In genomic region chr5:142940393-142940792, GRCm38 (mm10) we compare ENCODE assay signal across 17 mouse cellular contexts. TPM values are rescaled to one million over a fixed set of nuclear protein-coding genes. Genes with fewer than 3 reads are reported as not detected.
DNase-seq lines count a peak whose midpoint lies in the region; ATAC-seq and TF ChIP-seq lines count a peak whose summit lies in the region.
"Had no signal": no experiment of that assay in that cellular context is flagged by ENCODE, and none has a peak within 500 bp of the region (broad histone marks: within the 10 kb centered on the region; RNA-seq: fewer than 3 reads in every experiment).

No protein-coding gene starts in this region.

- H3K36me3 ChIP-seq in intestine, postnatal 0 days (ENCODE audit: control insufficient read depth, insufficient read depth), result no peaks in the 10 kb centered on the region
- no peaks in the 10 kb centered on the region for H3K36me3 ChIP-seq in intestine, embryonic 15.5 days
- no peaks in the 10 kb centered on the region for H3K36me3 ChIP-seq in midbrain, postnatal 0 days (ENCODE audit: insufficient read depth, low read length)
- H3K36me3 ChIP-seq in midbrain, embryonic 16.5 days (ENCODE audit: control insufficient read depth, insufficient read depth, low read length), result no peaks in the 10 kb centered on the region
- H3K36me3 ChIP-seq: kidney, embryonic 15.5 days; neural tube, embryonic 15.5 days had no signal

- H3K4me3 ChIP-seq in intestine, postnatal 0 days (ENCODE audit: low read depth, low read length), result no peak overlapping the region
- no peak overlapping the region for H3K4me3 ChIP-seq in intestine, embryonic 15.5 days (replicated peaks)
- H3K4me3 ChIP-seq in midbrain, postnatal 0 days (ENCODE audit: low read depth, low read length), result no peak overlapping the region
- no peak overlapping the region for H3K4me3 ChIP-seq in midbrain, embryonic 16.5 days (ENCODE audit: low read depth, low read length)
- H3K4me3 ChIP-seq: kidney, embryonic 15.5 days; neural tube, embryonic 15.5 days had no signal

- DNase-seq in midbrain, postnatal 0 days (ENCODE audit: low spot score), result no peak
- DNase-seq in NIH3T3 (ENCODE audit: low read depth), result peak; percentile 47
- no peak for DNase-seq in urinary bladder, postnatal 4 days (ENCODE audit: low spot score in 2 of 2)
- DNase-seq in urinary bladder, adult 18-20 months (ENCODE audit: low spot score in 2 of 2), result no peak
- DNase-seq: adrenal gland, postnatal 10 days; cerebellum, adult 9-11 months; layer of hippocampus, adult 9-11 months; lung, postnatal 10 days; thymus, postnatal 36 days had no signal

- TF ChIP-seq CTCF in intestine, postnatal 0 days (IDR thresholded peaks at IDR 0.05; ENCODE audit: low read depth), result peak; percentile 61
- TF ChIP-seq CTCF in midbrain, postnatal 0 days (IDR thresholded peaks at IDR 0.05), result peak; percentile 43

- H3K27me3 ChIP-seq in intestine, postnatal 0 days (replicated peaks; ENCODE audit: control insufficient read depth, insufficient read depth, low read length), result no peaks in the 10 kb centered on the region
- H3K27me3 ChIP-seq in intestine, embryonic 15.5 days (replicated peaks), result no peaks in the 10 kb centered on the region
- H3K27me3 ChIP-seq in midbrain, postnatal 0 days (ENCODE audit: insufficient read depth, low read length), result no peaks in the 10 kb centered on the region
- H3K27me3 ChIP-seq in midbrain, embryonic 16.5 days (ENCODE audit: control insufficient read depth, insufficient read depth, low read depth, low read length), result no peaks in the 10 kb centered on the region
- H3K27me3 ChIP-seq: kidney, embryonic 15.5 days; neural tube, embryonic 15.5 days had no signal

- no peak overlapping the region for H3K9ac ChIP-seq in intestine, postnatal 0 days (ENCODE audit: low read depth, low read length)
- no peak overlapping the region for H3K9ac ChIP-seq in intestine, embryonic 15.5 days
- no peak overlapping the region for H3K9ac ChIP-seq in midbrain, postnatal 0 days (replicated peaks; ENCODE audit: low read length, poor library complexity, severe bottlenecking)
- no peak overlapping the region for H3K9ac ChIP-seq in midbrain, embryonic 16.5 days (ENCODE audit: low read depth, low read length)
- H3K9ac ChIP-seq: kidney, embryonic 15.5 days; neural tube, embryonic 15.5 days had no signal

- no peak for ATAC-seq in intestine, postnatal 0 days
- no peak for ATAC-seq in intestine, embryonic 15.5 days
- no peak for ATAC-seq in midbrain, postnatal 0 days (ENCODE audit: low FRiP score)
- ATAC-seq in midbrain, embryonic 16.5 days, result no peak
- ATAC-seq: CD4-positive, CD25-positive, alpha-beta regulatory T cell, adult 4 months; forebrain, embryonic 16.5 days; hindbrain, embryonic 16.5 days had no signal

- H3K27ac ChIP-seq in intestine, postnatal 0 days (ENCODE audit: low read depth, low read length), result no peak overlapping the region
- no peak overlapping the region for H3K27ac ChIP-seq in intestine, embryonic 15.5 days
- H3K27ac ChIP-seq in midbrain, postnatal 0 days (ENCODE audit: low read depth, low read length), result no peak overlapping the region
- H3K27ac ChIP-seq in midbrain, embryonic 16.5 days (ENCODE audit: low read length), result no peak overlapping the region
- H3K27ac ChIP-seq: kidney, embryonic 15.5 days; neural tube, embryonic 15.5 days had no signal

- no peaks in the 10 kb centered on the region for H3K9me3 ChIP-seq in intestine, postnatal 0 days (ENCODE audit: control insufficient read depth)
- no peaks in the 10 kb centered on the region for H3K9me3 ChIP-seq in intestine, embryonic 15.5 days
- H3K9me3 ChIP-seq in midbrain, postnatal 0 days (ENCODE audit: low read length), result no peaks in the 10 kb centered on the region
- H3K9me3 ChIP-seq in midbrain, embryonic 16.5 days (replicated peaks; ENCODE audit: control insufficient read depth, low read length, poor library complexity, severe bottlenecking), result no peaks in the 10 kb centered on the region
- H3K9me3 ChIP-seq: kidney, embryonic 15.5 days; neural tube, embryonic 15.5 days had no signal

- H3K4me1 ChIP-seq in intestine, postnatal 0 days (replicated peaks; ENCODE audit: control insufficient read depth, insufficient read depth, low read length), result no peaks in the 10 kb centered on the region
- peaks cover 8% of the 10 kb centered on the region for H3K4me1 ChIP-seq in intestine, embryonic 15.5 days (replicated peaks)
- no peaks in the 10 kb centered on the region for H3K4me1 ChIP-seq in midbrain, postnatal 0 days (ENCODE audit: insufficient read depth, low read length)
- H3K4me1 ChIP-seq in midbrain, embryonic 16.5 days (ENCODE audit: control insufficient read depth, insufficient read depth, low read length), result no peaks in the 10 kb centered on the region

- 59% methylated on average over 2 of the region's 2 CpGs for WGBS in intestine, postnatal 0 days
- 64% methylated on average over 2 of the region's 2 CpGs for WGBS in intestine, embryonic 15.5 days
- 74% methylated on average over 2 of the region's 2 CpGs for WGBS in midbrain, postnatal 0 days
- WGBS in midbrain, embryonic 16.5 days, result 59% methylated on average over 2 of the region's 2 CpGs

- H3K4me2 ChIP-seq in intestine, postnatal 0 days (replicated peaks; ENCODE audit: low read depth), result no peak overlapping the region
- H3K4me2 ChIP-seq in intestine, embryonic 15.5 days (replicated peaks), result no peak overlapping the region
- H3K4me2 ChIP-seq in midbrain, postnatal 0 days (ENCODE audit: low read depth, low read length, poor library complexity, severe bottlenecking), result no peak overlapping the region
- H3K4me2 ChIP-seq in midbrain, embryonic 16.5 days (ENCODE audit: low read length), result no peak overlapping the region
- H3K4me2 ChIP-seq: kidney, embryonic 15.5 days; neural tube, embryonic 15.5 days had no signal

RNA-seq across cellular contexts. Expression of gene Fscn1, which starts 19.8 kb away (rescaled TPM):
- polyA plus RNA-seq in intestine, postnatal 0 days (2015; fragmentation: Nextera tagmentation; extraction: Ambion mirVana), result 36.5 and 37.1 TPM in 2 replicates
- polyA plus RNA-seq in intestine, embryonic 15.5 days (2015; fragmentation: Nextera tagmentation; extraction: Ambion mirVana), result 140 and 170 TPM in 2 replicates
- total RNA-seq in midbrain, postnatal 0 days (2014; rRNA removed), result 536 and 616 TPM in 2 replicates
- 485 and 504 TPM in 2 replicates for polyA plus RNA-seq in midbrain, postnatal 0 days (2015; fragmentation: Nextera tagmentation; extraction: Ambion mirVana)
- 493 and 557 TPM in 2 replicates for polyA plus RNA-seq in midbrain, embryonic 16.5 days (2015; fragmentation: Nextera tagmentation; extraction: Ambion mirVana)

RNA-seq across cellular contexts. Expression of gene Actb, which starts 33.8 kb away (rescaled TPM):
- polyA plus RNA-seq in intestine, postnatal 0 days (2015; fragmentation: Nextera tagmentation; extraction: Ambion mirVana), result 22,808 and 23,070 TPM in 2 replicates
- polyA plus RNA-seq in intestine, embryonic 15.5 days (2015; fragmentation: Nextera tagmentation; extraction: Ambion mirVana), result 14,579 and 17,104 TPM in 2 replicates
- 5,191 and 5,200 TPM in 2 replicates for total RNA-seq in midbrain, postnatal 0 days (2014; rRNA removed)
- polyA plus RNA-seq in midbrain, postnatal 0 days (2015; fragmentation: Nextera tagmentation; extraction: Ambion mirVana), result 15,915 and 17,004 TPM in 2 replicates
- polyA plus RNA-seq in midbrain, embryonic 16.5 days (2015; fragmentation: Nextera tagmentation; extraction: Ambion mirVana), result 13,967 and 14,266 TPM in 2 replicates

RNA-seq across cellular contexts. Expression of gene Fbxl18, which starts 45.2 kb away (rescaled TPM):
- 5.6 and 6.2 TPM in 2 replicates for polyA plus RNA-seq in intestine, postnatal 0 days (2015; fragmentation: Nextera tagmentation; extraction: Ambion mirVana)
- 11.1 and 11.4 TPM in 2 replicates for polyA plus RNA-seq in intestine, embryonic 15.5 days (2015; fragmentation: Nextera tagmentation; extraction: Ambion mirVana)
- total RNA-seq in midbrain, postnatal 0 days (2014; rRNA removed), result 52.8 and 67.5 TPM in 2 replicates
- 25.5 and 27.5 TPM in 2 replicates for polyA plus RNA-seq in midbrain, postnatal 0 days (2015; fragmentation: Nextera tagmentation; extraction: Ambion mirVana)
- 29.9 and 35.1 TPM in 2 replicates for polyA plus RNA-seq in midbrain, embryonic 16.5 days (2015; fragmentation: Nextera tagmentation; extraction: Ambion mirVana)
